24 mouse cellular contexts compared by ENCODE assay signal in the genomic region with DNA sequence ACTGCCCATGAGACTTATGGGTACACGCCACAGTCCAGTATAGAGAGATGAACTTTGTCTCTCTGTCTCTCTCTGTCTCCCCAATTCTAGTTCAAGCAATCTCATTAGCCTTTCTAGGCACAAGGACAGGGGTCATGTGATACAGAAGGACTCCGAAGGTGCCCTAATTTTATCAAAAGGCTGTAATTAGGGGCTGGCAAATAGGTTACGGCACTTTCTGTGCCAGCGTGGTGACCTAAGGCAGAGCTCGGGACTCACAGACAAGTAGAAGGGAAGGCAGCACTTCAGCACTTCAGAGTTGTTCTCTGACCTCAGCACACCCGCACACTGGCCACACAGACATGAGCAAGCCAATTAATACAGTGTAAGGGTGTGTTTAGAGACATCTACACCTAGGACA.
DNase-seq lines count a peak whose midpoint lies in the region; ATAC-seq lines count a peak whose summit lies in the region.
"Had no signal": no experiment of that assay in that cellular context is flagged by ENCODE, and none has a peak within 500 bp of the region (broad histone marks: within the 10 kb centered on the region; RNA-seq: fewer than 3 reads in every experiment).

No protein-coding gene starts in this region.

- H3K36me3 ChIP-seq in hindbrain, embryonic 10.5 days = no peaks in the 10 kb centered on the region
- no peaks in the 10 kb centered on the region for H3K36me3 ChIP-seq in hindbrain, embryonic 14.5 days (replicated peaks; ENCODE audit: control insufficient read depth, insufficient read depth)
- no peaks in the 10 kb centered on the region for H3K36me3 ChIP-seq in embryonic facial prominence, embryonic 10.5 days (replicated peaks)
- H3K36me3 ChIP-seq in limb, embryonic 10.5 days = no peaks in the 10 kb centered on the region
- H3K36me3 ChIP-seq: embryonic facial prominence, embryonic 12.5 days; embryonic facial prominence, embryonic 15.5 days; forebrain, embryonic 12.5 days; forebrain, embryonic 15.5 days; heart, embryonic 12.5 days; heart, embryonic 15.5 days; hindbrain, embryonic 15.5 days had no signal

- H3K9ac ChIP-seq in hindbrain, embryonic 14.5 days = no peak overlapping the region
- H3K9ac ChIP-seq: embryonic facial prominence, embryonic 12.5 days; embryonic facial prominence, embryonic 15.5 days; forebrain, embryonic 12.5 days; forebrain, embryonic 15.5 days; heart, embryonic 12.5 days; heart, embryonic 15.5 days; hindbrain, embryonic 15.5 days had no signal

- H3K4me2 ChIP-seq in hindbrain, embryonic 14.5 days (replicated peaks) = no peak overlapping the region
- H3K4me2 ChIP-seq: embryonic facial prominence, embryonic 12.5 days; embryonic facial prominence, embryonic 15.5 days; forebrain, embryonic 12.5 days; forebrain, embryonic 15.5 days; heart, embryonic 12.5 days; heart, embryonic 15.5 days; hindbrain, embryonic 15.5 days had no signal

- DNase-seq in hindbrain, embryonic 10.5 days (ENCODE audit: low spot score) = no peak
- DNase-seq in hindbrain, embryonic 14.5 days (ENCODE audit: low spot score) = no peak
- DNase-seq in layer of hippocampus, adult 9-11 months = peak; percentile 48
- DNase-seq in layer of hippocampus, adult 9-10 months (ENCODE audit: low spot score) = no peak
- no peak for DNase-seq in embryonic facial prominence, embryonic 10.5 days (ENCODE audit: low spot score)
- DNase-seq in limb, embryonic 10.5 days (ENCODE audit: low spot score) = no peak
- DNase-seq: adrenal gland, adult 2 months; adrenal gland, postnatal 14 days; cerebellum, adult 11 months; cerebellum, adult 9-10 months; cerebellum, postnatal 14 days; gastrocnemius, postnatal 25 days; heart, adult 18-20 months; heart, postnatal 10 days; heart, postnatal 36 days had no signal

- 0 out of 2 replicates have a peak, but pooled peaks cover 10% of the 10 kb centered on the region for H3K27me3 ChIP-seq in hindbrain, embryonic 10.5 days (ENCODE audit: insufficient read depth, poor library complexity, severe bottlenecking)
- no peaks in the 10 kb centered on the region for H3K27me3 ChIP-seq in hindbrain, embryonic 14.5 days (ENCODE audit: control insufficient read depth, insufficient read depth, low read length)
- H3K27me3 ChIP-seq in embryonic facial prominence, embryonic 10.5 days (replicated peaks; ENCODE audit: low read depth, poor library complexity, severe bottlenecking) = no peaks in the 10 kb centered on the region
- no peaks in the 10 kb centered on the region for H3K27me3 ChIP-seq in limb, embryonic 10.5 days (ENCODE audit: low read depth, poor library complexity, severe bottlenecking)
- H3K27me3 ChIP-seq: embryonic facial prominence, embryonic 12.5 days; embryonic facial prominence, embryonic 15.5 days; forebrain, embryonic 15.5 days; heart, embryonic 12.5 days; heart, embryonic 15.5 days; hindbrain, embryonic 15.5 days had no signal

- peak overlapping the region; percentile 29; the same call in 1 of the 2 replicates for H3K27ac ChIP-seq in hindbrain, embryonic 10.5 days
- no peak overlapping the region for H3K27ac ChIP-seq in hindbrain, embryonic 14.5 days
- H3K27ac ChIP-seq in embryonic facial prominence, embryonic 10.5 days (replicated peaks) = peak overlapping the region; percentile 49
- peak overlapping the region; percentile 56 for H3K27ac ChIP-seq in limb, embryonic 10.5 days
- H3K27ac ChIP-seq: embryonic facial prominence, embryonic 12.5 days; embryonic facial prominence, embryonic 15.5 days; forebrain, embryonic 12.5 days; forebrain, embryonic 15.5 days; heart, embryonic 15.5 days; hindbrain, embryonic 15.5 days had no signal

- no peak for ATAC-seq in hindbrain, embryonic 14.5 days (ENCODE audit: low FRiP score)
- ATAC-seq: CD4-positive, CD25-positive, alpha-beta regulatory T cell, adult 4 months; forebrain, embryonic 15.5 days had no signal

- peaks cover 41% of the 10 kb centered on the region for H3K4me1 ChIP-seq in hindbrain, embryonic 10.5 days (replicated peaks)
- no peaks in the 10 kb centered on the region for H3K4me1 ChIP-seq in hindbrain, embryonic 14.5 days (replicated peaks; ENCODE audit: control insufficient read depth, insufficient read depth, low read length)
- H3K4me1 ChIP-seq in embryonic facial prominence, embryonic 10.5 days = peaks cover 49% of the 10 kb centered on the region
- H3K4me1 ChIP-seq in limb, embryonic 10.5 days = peaks cover 64% of the 10 kb centered on the region

- WGBS in hindbrain, embryonic 10.5 days = 86% methylated on average over 6 of the region's 6 CpGs
- 86% methylated on average over 6 of the region's 6 CpGs for WGBS in hindbrain, embryonic 14.5 days
- WGBS in embryonic facial prominence, embryonic 10.5 days = 84% methylated on average over 6 of the region's 6 CpGs
- WGBS in limb, embryonic 10.5 days = 88% methylated on average over 6 of the region's 6 CpGs

- 0 out of 2 replicates have a peak, but pooled peaks cover 5% of the 10 kb centered on the region for H3K9me3 ChIP-seq in hindbrain, embryonic 10.5 days
- H3K9me3 ChIP-seq in hindbrain, embryonic 14.5 days (ENCODE audit: control insufficient read depth, low read length) = no peaks in the 10 kb centered on the region
- no peaks in the 10 kb centered on the region for H3K9me3 ChIP-seq in embryonic facial prominence, embryonic 10.5 days
- 0 out of 2 replicates have a peak, but pooled peaks cover 3% of the 10 kb centered on the region for H3K9me3 ChIP-seq in limb, embryonic 10.5 days (replicated peaks)
- H3K9me3 ChIP-seq: embryonic facial prominence, embryonic 12.5 days; embryonic facial prominence, embryonic 15.5 days; forebrain, embryonic 12.5 days; forebrain, embryonic 15.5 days; hindbrain, embryonic 15.5 days had no signal

- no peak overlapping the region for H3K4me3 ChIP-seq in hindbrain, embryonic 10.5 days
- no peak overlapping the region for H3K4me3 ChIP-seq in hindbrain, embryonic 14.5 days (replicated peaks; ENCODE audit: low read length)
- H3K4me3 ChIP-seq in embryonic facial prominence, embryonic 10.5 days = no peak overlapping the region
- no peak overlapping the region for H3K4me3 ChIP-seq in limb, embryonic 10.5 days
- H3K4me3 ChIP-seq: embryonic facial prominence, embryonic 12.5 days; embryonic facial prominence, embryonic 15.5 days; erythroblast, embryonic 14.5 days; forebrain, embryonic 12.5 days; forebrain, embryonic 15.5 days; heart, embryonic 12.5 days; heart, embryonic 15.5 days; hindbrain, embryonic 15.5 days had no signal
